Mouse (Mus musculus) c-Kit-positive CD71-positive TER-119-positive erythroid progenitor cells, embryonic 14.5 days (primary cell): ENCODE data around the gene Shmt2.

Source experiments
- DNase-seq: peaks from one replicate; pipeline ENCODE4 v3.0.0-alpha.2; 2013; ENCODE audit warnings: low spot score

Gene Shmt2

DNA sequence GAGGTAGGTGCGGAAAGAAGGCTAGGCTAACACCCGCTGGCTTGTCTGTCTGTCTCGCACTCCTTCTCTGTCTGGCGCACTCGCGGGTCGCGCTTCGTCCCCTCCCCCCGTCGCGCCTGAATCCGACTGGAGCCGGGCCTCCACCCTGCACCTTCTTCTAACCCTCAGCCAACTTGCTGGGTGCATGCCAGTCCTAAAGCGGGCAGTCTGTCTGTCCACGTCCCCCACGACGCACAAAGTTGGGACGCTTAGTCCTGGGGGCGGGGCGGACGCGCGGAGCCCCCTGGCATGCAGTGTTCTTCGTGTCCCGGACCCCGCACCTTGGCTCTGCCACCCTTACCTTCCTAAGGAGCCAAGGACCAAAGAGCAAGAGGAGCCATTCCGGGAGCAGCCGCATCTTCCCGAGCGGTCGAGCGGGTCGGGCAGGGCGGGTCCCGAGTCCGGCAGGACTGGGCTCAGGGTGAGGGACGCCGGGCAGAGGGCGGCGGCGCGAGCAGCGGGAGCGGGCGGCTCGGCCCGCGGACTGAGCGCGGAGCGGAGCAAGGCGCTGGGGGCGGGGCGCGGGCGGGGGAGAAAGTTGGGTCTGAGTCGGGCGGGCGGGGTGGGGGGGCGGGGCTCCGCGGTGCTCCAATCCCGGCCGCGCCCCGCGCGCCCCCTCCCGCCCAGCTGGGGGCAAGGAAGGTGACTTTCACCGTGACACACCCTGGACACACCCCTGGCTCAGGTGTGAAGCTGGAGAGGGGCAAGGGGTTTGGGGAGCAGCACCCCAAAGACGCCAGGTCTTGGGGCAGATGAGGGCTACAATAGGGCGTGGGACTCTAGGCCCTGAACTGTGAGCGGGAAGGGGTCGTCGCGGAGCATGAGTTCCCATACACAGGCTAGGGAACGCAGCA is 12.0 kb upstream of the Shmt2 start, which contains the start of gene Nxph4:
Gene Nxph4 (minus strand): TSS at position 524 of the 893 bp plus-strand sequence.
- DNase-seq, result no peak

DNA sequence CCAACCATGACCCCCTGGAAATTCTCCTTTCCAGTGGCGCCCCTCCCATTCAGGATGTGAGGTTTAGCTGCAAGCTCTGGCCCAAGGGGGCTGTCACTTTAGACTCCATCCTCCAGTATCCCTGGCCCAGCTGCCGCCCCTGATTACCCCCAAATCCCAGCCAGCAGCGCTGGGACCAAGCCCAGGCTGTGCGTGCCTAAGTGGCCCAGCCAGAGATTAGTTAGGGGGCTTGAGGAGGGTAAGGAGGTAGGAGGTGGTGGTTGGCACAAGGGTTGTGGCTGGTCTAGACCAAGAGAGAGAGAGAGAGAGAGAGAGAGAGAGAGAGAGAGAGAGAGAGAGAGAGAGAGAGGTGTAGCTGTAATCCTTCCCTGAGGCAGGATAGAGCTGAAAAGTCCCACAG is 9.3 kb upstream of the Shmt2 start:
- DNase-seq, result no peak

DNA sequence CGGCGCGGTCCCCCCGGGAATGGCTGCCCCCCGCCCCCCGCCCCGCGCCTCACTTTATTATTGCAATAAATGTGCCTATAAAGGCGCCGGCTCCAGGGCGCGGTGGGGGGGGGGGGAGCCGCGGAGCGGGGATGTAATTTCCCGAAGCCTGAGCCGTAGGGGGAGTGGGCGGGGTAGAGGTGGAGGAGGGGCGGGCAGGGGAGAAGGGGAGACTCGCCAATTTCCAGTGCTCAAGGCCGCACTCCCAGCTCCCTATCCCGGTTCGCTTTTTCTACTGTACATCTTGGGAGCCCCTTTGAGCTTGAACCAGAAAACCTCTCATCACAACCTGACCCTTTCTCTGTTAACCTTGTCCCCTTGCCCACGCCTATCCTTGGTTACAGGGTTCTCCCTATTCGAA is 8.7 kb upstream of the Shmt2 start:
- no peak for DNase-seq

DNA sequence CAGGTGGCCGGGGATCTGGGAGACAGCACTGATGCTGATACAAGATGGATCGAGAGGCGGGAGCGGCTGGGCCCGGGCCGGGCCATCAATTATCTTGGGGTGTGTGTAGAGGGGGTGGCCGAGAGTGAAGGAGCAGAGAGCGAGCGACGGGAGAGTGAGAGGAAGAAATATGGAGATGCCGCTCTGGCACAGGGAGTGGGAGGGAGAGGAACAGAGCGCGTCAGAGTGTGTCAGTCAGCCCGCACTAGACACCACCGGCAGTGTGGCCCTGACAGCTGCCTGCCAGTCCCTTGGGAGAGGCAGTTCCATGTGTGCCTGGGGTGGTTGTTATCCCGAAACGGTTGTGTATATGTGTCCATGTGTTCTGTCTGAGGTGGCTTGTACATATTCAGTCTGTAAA is 5.2 kb upstream of the Shmt2 start:
- no peak for DNase-seq

DNA sequence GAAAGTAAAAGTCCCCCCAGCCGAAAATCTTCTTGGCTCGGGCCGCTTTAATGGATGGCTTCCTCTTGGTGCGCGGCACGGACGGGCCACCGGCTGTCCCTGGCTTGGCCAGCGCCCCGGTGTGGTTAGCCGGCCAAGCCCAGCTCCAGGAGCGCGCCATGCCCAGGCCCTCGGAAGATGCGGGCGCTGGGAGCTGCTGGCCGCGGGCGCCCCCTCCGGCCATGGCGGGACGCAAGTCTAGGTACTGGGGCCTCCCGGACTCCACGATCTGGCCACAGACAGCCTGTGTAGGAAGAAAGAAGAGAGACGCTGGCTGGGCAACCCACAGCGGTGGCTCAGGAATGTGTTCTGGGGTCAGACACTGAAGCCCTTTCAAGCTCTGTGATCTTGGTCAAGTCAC is 4.4 kb upstream of the Shmt2 start:
- no peak for DNase-seq

DNA sequence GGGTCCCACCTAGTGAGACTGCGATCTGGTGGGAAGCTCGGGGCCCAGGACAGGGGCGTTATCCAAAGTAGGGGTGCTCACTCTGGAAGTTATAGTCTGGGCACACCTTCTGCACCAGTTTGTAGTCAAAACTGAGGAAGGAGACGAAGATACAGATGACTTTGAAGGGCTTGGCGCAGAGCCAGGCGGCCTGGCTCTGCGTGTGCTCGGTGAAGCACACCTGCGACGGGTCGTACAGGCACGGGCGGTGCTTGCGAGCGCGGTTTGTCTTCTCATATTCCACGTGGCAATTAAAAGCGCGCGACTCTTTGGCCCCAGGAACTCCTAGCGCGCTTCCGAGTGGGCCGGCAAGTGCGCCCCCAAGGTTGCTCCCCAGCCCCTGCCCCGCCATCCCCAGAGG is 3.8 kb upstream of the Shmt2 start:
- DNase-seq, result no peak

DNA sequence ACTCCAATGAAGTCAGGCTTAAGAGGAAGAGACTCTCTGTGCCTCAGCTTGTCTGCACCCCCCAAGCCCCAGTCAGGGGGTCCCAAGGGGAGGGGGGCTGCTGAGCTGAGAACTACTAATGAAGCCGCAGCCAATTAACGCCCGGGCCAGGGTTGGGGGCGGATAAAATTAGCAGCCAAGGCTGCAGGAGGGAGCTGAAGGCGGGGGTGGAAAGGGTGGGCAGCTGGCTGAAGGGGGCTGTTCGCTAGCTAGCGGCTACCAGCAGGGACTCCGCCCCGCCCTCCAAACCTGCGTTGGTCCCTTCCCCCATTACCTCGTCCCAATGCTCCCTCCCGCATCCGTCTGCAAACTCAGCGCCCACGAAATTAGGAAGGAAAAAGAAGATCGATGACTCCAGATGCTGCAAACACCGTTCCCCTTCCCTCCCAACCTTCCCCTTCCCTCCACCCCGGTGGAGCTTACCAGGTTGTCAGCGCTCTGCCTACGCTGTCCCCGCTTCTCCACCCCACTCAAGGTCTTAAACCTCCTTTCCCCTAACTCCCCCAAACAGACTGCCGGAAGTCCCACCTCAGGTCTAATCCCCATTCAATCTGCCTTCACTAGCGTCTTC is 2.5 kb upstream of the Shmt2 start:
- no peak for DNase-seq

DNA sequence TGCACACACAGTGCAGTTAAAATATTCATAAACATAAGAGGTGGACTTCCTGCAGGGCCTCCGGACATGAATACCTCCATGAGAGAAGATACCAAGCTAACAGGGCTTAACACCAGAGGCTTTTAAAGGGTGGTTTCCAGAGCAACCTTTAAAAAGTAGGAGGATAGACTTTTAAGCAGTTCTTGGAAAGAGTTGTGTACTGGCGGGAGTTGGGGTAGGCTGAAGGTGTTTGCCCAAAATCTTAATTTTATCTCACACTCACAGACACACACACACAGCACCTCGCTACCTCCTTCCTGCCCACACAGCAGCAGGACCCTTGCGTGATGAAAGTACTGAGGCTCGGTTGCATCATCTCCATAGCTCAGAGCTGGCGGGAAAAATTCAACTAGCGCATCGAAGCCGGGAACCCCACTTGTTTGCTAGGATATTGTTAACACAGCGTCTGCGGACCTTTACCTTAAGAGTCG is 598 bp downstream of the Shmt2 start:
- peak; percentile 73 for DNase-seq

DNA sequence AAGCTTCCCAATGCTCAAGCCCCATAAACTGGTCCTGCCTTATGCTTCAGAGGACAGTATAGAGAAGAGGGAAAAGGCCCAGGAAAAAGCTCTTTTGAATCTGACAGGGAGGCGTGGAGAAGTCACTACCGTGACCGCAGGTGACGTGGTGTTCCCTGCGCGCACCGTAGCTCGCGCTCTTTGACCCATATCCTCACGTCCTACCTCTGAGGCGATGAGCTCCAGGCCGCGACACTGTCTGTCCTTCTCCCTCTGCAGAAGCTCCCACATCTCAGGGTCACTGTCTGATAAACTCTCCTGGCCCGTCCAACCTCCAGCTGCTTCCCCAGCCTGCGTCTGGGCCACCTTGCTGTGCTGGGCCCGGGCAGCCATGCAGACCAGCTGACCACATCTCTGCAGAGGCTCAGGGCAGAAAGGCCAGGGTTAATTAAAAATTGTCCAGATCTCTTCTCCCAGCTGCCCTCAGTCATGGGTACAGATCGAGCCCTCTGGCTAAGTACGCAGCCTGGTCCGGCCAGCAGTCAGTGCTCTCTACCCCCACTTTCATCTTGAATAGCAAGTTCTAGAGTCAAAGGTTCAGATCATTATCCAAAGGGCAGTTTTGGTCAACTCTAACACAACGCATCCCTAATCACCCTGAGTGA is 1.4 kb downstream of the Shmt2 start:
- no peak for DNase-seq

DNA sequence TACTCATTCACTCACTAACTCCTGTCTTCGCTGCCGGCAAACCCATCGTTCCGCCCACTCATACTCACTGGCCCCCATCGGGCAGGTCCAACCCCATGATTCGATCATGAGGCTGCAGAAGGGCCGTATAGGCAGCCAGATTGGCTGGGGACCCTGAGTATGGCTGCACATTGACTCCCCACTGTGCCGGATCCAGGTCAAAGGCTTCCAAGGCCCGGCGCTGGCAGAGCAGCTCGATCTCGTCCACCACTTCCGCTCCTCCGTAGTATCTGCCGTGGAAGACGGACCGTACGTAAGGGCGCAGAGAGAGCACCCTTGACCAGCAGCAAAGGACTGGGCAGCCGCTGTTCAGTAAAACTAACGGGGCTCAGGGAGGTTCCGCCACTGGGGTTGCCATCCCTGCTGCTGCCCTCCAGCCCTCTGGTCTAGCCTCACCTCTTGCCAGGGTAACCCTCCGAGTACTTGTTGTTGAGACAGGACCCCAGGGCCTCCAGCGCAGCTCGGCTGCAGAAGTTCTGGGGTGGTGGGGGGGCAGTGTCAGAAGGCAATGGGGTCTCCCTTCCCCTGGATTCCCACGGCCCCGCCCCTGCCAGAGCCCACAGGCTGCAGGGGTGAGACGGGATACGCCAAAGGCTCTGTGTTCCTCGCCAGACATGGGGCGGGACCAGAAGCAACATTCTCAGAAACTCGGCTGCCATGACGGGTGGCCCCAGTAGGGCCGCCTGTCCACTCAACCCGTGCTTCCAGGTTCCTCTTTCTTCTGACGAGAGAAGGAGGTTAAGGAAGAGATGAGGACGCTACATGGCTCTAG is 2.1 kb downstream of the Shmt2 start:
- DNase-seq, result no peak

DNA sequence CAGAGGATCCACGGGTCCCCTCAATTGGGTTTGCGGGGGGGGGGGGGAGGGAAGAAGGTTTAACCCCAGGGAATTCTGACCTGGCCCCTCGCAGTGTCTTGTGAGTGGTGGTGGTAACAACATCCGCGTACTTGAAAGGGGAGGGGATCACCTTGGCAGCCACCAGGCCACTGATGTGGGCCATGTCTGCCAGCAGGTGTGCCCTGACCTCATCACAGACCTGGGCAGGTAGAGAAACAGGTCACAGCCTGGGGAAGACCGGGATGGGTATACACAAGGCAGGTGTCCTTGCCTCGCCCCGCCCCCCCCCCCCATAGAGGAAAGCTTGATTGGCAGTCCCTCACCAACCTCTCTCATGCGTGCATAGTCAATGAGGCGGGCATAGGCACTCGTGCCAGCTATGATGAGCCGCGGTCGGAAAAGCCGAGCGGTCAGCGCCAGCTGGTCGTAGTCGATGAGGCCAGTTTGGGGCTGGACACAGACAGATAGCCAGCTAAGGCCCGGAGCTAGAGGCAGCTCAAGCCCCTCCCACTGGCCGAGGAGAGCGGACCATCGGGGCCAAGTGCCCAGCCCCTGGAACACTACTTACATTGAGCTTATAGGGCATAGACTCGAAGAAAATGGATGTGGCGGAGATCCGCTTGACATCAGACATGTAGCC is 3.1 kb downstream of the Shmt2 start:
- DNase-seq, result no peak

DNA sequence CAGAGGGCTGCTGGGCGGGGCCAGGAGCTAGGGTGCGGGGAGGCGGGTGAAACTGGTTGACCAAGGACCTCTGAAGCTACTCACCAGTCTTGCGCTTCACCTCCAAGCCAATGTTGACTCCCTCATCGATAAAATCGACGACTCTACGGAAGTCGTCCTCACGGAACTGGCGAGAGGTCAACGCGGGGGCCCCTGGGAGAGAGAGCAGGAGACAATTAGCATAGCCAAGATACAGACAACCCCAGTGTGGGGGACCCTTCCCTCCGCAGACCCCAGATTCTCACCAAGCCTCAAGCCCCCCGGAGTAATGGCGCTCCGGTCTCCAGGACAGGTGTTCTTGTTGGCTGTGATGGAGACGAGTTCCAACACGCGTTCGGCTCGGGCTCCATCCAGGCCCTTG is 4.3 kb downstream of the Shmt2 start:
- DNase-seq, result no peak

DNA sequence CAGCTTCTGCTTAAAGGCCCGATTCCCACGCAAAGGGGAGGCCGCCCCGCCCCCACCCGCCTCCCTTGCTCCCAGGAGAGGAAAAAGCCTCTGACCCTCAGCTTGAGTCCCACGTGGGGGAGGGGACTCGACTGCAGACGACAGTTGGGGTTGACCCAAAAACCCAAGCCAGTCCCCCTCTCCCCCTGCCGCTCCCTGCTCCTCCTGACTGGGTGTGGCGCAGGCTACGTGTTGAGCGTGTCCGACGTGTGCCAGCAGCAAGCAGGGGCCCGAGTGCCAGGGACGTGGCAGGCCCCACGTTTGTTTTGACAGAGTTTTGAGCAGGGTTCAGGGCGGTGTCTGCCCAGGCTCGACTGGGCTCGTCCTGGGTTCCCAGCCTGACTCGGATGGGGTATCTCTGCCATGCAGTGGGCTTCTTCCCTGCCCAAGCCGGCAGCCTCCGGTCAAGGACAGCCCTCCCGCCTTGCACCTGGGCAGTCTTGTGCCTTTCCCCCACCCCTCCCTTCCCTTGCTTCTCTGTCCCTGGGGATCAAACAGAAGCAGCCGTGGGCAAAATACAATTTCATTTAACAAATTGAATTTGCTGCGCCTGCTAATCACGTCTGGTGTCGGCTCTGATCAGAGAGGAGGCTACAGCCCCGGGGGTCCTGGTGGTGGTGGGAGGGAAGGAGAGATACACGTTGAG is 5.5 kb downstream of the Shmt2 start:
- no peak for DNase-seq

DNA sequence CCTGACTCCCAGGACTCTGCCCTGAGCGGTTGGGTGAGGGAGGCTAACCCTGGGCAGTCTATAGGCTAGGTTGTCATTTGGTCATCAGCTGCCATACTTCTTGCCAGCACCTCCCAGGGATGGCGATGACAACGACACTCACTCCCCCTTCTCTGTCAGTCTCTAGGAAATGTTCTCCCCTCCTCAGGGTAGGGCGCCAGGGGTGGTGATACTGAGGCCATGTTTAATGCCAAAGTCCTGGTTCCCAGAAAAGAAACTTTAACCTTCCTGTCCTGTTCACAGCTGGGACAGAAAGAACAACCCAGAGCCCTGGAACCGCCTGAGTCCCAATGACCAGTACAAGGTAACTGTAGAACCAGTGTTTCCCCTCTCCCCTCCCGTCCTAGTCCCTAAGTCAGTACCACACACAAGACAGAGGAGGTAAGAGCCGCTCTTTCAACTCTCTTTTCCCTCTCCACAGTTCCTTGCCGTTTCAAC is 6.2 kb downstream of the Shmt2 start:
- no peak for DNase-seq

DNA sequence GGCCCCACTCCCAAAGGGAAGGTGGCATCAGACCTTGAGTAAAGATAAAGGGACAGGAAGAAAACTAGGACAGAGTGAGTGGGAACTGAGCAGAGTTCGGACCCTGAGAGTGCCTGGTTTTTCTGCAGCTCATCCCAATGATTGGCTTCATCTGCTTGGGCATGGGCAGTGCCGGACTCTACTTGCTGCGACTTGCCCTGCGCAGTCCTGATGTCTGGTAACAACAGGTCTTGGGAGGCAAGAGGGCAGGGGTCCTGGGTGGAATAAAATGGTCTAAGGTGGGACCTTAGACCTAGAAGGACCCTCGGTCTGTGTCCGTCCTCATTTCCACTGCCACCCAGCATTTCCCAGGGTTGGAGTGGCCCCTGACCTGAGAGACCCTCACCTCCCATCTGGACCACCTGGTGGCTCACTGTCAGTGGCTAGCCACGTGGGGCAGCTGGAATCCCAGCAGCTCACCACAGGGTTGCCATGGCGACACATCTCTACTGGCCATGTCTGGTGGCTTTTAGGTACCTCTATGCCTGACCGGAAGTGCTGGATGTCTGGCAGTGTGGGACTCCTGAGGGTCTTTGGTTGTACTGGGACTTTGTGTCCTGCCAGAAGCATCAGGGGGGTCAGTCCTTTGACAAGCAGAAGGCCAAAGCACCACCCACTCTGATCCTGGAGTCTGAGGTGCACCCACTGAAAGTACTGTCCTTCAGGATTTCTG is 6.8 kb downstream of the Shmt2 start:
- no peak for DNase-seq

DNA sequence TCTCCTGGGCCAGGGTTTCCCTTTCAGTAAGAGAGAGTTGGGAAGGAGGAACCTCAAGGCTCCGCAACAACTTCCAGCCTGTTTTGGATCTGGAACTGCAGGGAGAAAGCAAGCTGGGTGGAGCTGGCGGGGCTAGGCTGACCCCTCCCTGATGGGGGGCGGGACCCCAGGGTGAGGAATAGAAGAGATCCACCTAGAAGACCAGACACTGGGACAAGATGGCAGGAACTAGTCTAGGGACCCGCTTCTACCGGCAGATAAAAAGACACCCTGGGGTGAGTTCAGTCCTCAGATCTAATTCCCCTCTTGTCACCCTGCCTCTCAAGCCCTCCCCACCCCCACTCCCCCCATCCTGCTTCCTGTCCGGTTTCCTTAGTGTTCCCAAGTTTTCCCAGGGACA is 7.5 kb downstream of the Shmt2 start, which contains the start of gene Ndufa4l2:
Gene Ndufa4l2 (plus strand): TSS at position 204 of the 400 bp plus-strand sequence.
- DNase-seq, result no peak

DNA sequence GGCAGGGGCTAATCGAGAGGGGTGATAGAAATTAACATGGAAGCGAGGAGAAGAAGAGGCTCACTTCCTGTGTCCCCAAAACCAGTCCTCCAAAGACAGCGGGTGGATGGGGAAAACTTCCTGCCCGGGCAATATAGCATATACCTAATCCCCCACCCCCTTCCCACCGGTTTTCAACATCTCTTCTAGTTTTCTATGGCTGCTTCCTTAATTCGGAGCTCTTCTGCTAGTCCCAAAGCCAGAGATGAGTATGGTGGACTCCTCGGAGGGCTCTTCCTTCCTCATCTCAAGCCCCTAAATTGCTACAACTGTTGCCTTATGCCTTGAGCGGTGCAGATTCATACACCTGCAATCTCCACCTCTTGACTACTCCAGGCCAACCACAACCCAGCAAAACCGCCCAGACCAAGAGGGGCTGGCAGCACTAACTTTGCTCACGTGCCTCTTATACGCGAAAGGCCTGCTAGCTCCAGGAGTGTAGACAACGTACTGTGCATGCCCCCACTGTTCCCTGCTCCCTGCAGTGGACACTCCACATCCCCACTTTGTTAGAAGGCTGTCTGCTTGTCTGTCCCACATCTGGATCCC is 8.0 kb downstream of the Shmt2 start:
- no peak for DNase-seq

DNA sequence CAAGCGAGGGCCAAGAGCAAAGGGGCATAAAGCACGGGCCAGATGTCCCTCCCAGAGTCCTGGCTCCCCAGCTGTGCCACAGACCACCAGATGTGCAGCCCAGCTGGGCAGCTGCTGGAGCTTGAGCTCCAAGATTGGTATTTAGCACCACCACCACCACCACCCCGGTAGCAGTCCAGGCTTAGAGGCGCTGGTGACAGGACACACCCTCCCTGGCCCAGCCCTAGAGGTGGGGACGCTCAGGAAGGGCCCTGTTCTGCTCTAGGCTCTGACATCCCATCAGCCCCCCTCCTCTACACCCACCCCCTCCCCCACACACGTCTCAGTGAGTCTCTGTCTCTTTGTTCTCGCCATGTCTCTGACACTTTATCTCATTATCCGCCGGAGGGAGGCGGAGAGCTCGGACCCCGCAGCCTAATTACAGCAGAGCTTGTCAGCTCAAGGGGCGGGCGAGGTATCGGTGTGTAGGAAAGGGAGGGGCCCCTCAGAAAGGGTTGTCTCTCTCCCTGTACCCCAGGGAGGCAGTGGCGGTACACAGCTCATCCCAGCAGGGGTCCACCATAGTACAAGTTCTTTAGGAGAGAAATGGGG is 8.6 kb downstream of the Shmt2 start:
- DNase-seq, result no peak

DNA sequence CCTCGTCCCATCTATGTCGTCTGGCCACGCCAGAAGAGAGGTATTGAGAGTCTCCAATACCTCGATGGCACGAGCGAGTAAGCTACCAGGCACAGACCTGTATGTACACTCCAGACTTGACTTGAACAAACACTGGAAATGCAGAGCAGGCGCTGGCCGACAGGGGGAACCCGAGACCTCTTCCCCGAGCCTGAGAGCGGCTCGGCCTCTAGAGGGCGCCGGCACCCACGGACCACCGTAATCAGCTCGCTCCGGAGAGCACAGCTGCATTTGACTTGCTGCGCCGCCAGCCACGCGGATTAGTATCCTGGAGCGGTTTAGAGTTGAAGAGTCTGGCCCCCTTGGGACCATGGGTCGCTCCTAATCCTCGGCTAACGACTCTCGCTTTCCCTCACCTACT is 9.4 kb downstream of the Shmt2 start:
- DNase-seq, result peak; percentile 91
